Comparison of ENCODE assay signal across 8 mouse cellular contexts in genomic region chr14:121218620-121219019, GRCm38 (mm10).
A peak's percentile ranks its signal among the peaks of the same experiment; 100 is the strongest.
DNase-seq lines count a peak whose midpoint lies in the region; ATAC-seq lines count a peak whose summit lies in the region.

No protein-coding gene starts in this region.

- peak; percentile 53; the same call in 1 of the 2 replicates for ATAC-seq in megakaryocyte progenitor cell, adult 5-6 weeks (replicated peaks; ENCODE audit: poor library complexity)

- DNase-seq in adrenal gland, postnatal 25 days = peak; percentile 24
- DNase-seq in adrenal gland, adult 2 months = no peak
- DNase-seq in kidney, postnatal 10 days = peak; percentile 34
- no peak for DNase-seq in kidney, adult 8-10 months
- DNase-seq in MEL-GATA-1-ER (ENCODE audit: extremely low read depth, low read depth) = peak; percentile 6
- no peak for DNase-seq in embryo, embryonic 11 days
- DNase-seq in layer of hippocampus, adult 11-12 months (ENCODE audit: low spot score) = no peak

Comparison
In these comparisons a context has a peak if more than half of its experiments do, and no peak if none do; other contexts are left out.
1. DNase-seq: peak in adrenal gland, postnatal 25 days (single experiment), kidney, postnatal 10 days (single experiment) and MEL-GATA-1-ER (single experiment); none in adrenal gland, adult 2 months (single experiment), kidney, adult 8-10 months (0 of 2), embryo, embryonic 11 days (single experiment) and layer of hippocampus, adult 11-12 months (single experiment).